Mouse (Mus musculus) ovary, adult 18-20 months (tissue): ENCODE data around the gene Gm27029.
"Not testable (repeated sequence)": the region's sequence is repeated elsewhere in the genome, so short reads cannot be mapped to it uniquely, and the experiment has no call there.

Experiments used
- DNase-seq: peaks from one replicate; pipeline ENCODE4 v3.0.0; 2022; ENCODE audit warnings: low spot score, mixed read lengths

Gm27029 gene

DNA sequence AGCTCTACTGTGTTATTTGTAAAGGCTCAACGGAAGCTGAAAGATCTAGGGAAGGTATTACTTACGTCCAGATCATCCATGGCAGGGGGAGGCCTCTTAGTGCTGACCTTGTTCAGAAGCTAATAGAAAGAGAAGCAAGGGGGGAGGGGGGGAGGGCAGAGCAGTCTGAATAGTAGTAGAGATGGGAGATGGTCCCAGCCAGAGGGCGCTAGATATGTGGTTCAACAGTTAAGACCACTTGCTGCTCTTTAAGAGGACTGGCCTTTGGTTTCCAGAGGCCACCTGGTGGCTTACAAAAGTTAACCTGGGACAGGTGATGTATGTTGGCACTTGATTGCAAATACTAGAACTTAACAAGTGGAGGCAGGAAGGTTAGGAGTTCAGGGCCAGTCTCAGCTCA is 5.0 kb downstream of the Gm27029 start:
- DNase-seq, result no peak

- DNase-seq, result no peak
Observed at GRCm38 (mm10) chr11:101418991-101419390, 5.6 kb downstream of the Gm27029 start.

GRCm38 (mm10) chr11:101417101-101417855 is 7.3 kb downstream of the Gm27029 start, which contains the start of gene Aarsd1:
Aarsd1 (minus strand) TSS chr11:101417615.
- peak; percentile 72 for DNase-seq

DNA sequence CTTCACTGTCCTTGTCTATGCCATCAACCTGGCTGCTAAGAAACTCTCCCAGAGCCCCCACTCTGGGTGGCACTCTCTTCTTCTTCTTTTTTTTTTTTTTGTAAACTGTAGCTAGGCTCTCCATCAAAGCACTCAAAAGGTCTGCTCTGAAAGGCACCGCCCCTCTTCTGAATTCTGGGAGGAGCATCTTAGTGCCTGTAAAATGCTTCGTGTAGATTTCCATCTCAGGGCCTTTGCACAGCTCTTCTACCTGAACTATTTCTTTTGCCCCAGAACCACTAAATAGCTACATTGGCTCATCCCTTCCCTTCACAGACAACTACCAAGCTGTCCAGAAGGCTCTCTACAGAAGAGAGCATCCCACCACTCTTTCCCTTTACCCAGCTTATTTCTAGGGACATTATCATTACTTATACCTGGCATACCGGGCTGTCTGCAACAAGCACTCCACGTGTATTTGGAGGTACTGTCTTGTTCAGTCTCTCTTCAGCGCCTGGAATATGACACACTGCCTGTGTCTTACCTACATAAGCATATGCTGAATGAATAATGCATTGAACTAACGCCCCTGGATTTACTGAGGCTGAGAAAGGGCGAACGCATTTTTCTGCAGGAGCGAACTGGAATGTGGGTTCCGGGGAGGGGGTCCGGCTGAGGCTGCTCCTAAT is 8.0 kb downstream of the Gm27029 start:
- no peak for DNase-seq

DNA sequence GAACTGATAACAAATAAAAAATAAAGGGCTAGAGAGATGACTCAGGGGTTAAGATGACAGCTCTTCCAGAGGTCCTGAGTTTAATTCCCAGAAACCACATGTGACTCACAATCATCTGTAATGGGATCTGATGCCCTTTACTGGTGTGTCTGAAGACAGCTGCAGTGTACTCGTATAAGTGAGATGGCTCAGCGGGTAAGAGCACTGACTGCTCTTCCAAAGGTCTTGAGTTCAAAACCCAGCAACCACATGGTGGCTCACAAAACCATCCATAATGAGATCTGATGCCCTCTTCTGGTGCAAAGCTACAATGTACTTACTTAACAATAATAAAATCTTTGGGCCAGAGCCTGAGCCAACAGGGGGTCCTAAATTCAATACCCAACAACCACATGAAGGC is 9.3 kb downstream of the Gm27029 start:
- no peak for DNase-seq

GRCm38 (mm10) chr11:101395110-101395509 is 29.5 kb downstream of the Gm27029 start:
- DNase-seq, result peak; percentile 55

GRCm38 (mm10) chr11:101381817-101382216 is 42.8 kb downstream of the Gm27029 start:
- no peak for DNase-seq

GRCm38 (mm10) chr11:101378926-101379325 is 45.7 kb downstream of the Gm27029 start:
- no peak for DNase-seq

GRCm38 (mm10) chr11:101378196-101378595 is 46.4 kb downstream of the Gm27029 start:
- not testable (repeated sequence) for DNase-seq

- no peak for DNase-seq
Observed at GRCm38 (mm10) chr11:101374421-101374938, 50.1 kb downstream of the Gm27029 start.

GRCm38 (mm10) chr11:101370141-101370540 is 54.5 kb downstream of the Gm27029 start:
- DNase-seq, result no peak

DNA sequence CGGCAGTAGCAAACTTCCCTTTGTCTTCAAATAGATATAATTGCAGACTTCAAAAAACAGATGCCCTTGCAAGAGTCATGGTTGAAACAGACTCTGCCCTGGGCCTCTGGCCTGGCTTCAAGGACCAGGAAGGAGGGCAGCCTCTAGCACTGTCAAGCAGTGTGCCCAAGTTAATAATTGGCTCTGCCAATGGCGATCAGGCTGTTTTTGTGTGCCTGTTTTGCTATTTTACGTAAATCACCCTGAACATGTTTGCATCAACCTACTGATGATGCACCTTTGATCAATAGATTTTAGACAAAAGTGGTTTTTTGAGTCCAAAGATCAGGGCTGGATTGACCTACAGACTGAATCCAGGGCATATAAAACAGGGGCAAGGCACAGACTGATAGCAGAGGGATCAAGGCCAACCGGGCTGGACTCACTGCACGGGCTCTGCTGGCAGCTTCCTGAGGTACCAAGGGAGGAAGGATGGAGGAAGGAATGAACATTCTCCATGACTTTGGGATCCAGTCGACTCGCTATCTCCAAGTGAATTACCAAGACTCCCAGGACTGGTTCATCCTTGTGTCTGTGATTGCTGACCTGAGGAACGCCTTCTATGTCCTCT is 57.2 kb downstream of the Gm27029 start, which contains the start of gene G6pc:
Gene G6pc, plus strand, starts transcription at position 236 of the 610 bp plus-strand sequence.
- DNase-seq, result no peak

- DNase-seq, result no peak
Observed at GRCm38 (mm10) chr11:101364531-101364931, 60.1 kb downstream of the Gm27029 start.

GRCm38 (mm10) chr11:101360651-101361113 is 63.9 kb downstream of the Gm27029 start:
- no peak for DNase-seq

GRCm38 (mm10) chr11:101359776-101360175 is 64.8 kb downstream of the Gm27029 start:
- peak; percentile 10 for DNase-seq

- DNase-seq, result no peak
Observed at GRCm38 (mm10) chr11:101357505-101358182, 67.0 kb downstream of the Gm27029 start.
